Mouse (Mus musculus) small intestine, adult 2 months (tissue): ENCODE measurements around the gene Mtss1l.

Experiments used
- CTCF ChIP-seq: fragments of 200-500 bp; IDR thresholded peaks from 2 replicates; pipeline ENCODE4 v1.5.1; 2012; ENCODE audit warnings: low read depth, mild to moderate bottlenecking, control low read depth, inconsistent platforms, low read length, moderate library complexity, mixed read lengths; ENCODE audit not compliant: insufficient replicate concordance, insufficient read length; ENCODE audit errors: extremely low read depth
- POLR2A ChIP-seq: fragments of 200-500 bp; IDR thresholded peaks from 2 replicates; pipeline ENCODE4 v1.6.1; 2012; ENCODE audit warnings: low read depth, mild to moderate bottlenecking, control low read depth, inconsistent platforms, low read length, moderate library complexity

GRCm38 (mm10) chr8:110726893-110727292, 5.6 kb downstream of the Mtss1l start:
- peak; percentile 44; the same call in 1 of the 2 replicates for TF ChIP-seq CTCF
- TF ChIP-seq POLR2A: no peak
